Comparison of ENCODE assay signal across 7 mouse cellular contexts in genomic region chr11:97661648-97662133, GRCm38 (mm10). TPM values are rescaled to one million over a fixed set of nuclear protein-coding genes. Genes with fewer than 3 reads are reported as not detected.
DNase-seq lines count a peak whose midpoint lies in the region; ATAC-seq and TF ChIP-seq lines count a peak whose summit lies in the region.

No protein-coding gene starts in this region.

- no peaks in the 10 kb centered on the region for H3K27me3 ChIP-seq in MEL (ENCODE audit: control insufficient read depth in 1 of 2, insufficient read depth in 2 of 2, low read length in 2 of 2)
- peaks cover 7% of the 10 kb centered on the region for H3K27me3 ChIP-seq in lung, embryonic 16.5 days (ENCODE audit: control insufficient read depth, insufficient read depth, low read depth, low read length)

- ATAC-seq in lung, embryonic 16.5 days (ENCODE audit: low read depth) = peak; percentile 16; the same call in 1 of the 2 replicates

- peak; percentile 69 for DNase-seq in MEL (ENCODE audit: low read depth, low spot score)
- DNase-seq in adrenal gland, postnatal 36 days = peak; percentile 81 to 84
- DNase-seq in gastrocnemius, postnatal 25 days = peak; percentile 67
- peak; percentile 87 for DNase-seq in kidney, adult 18-20 months
- peak; percentile 84 to 86 for DNase-seq in spleen, postnatal 36 days (ENCODE audit: low spot score in 2 of 2)
- no peak for DNase-seq in layer of hippocampus, adult 9-11 months

- H3K9me3 ChIP-seq in MEL (replicated peaks; ENCODE audit: insufficient read depth, low read length) = no peaks in the 10 kb centered on the region
- no peaks in the 10 kb centered on the region for H3K9me3 ChIP-seq in lung, embryonic 16.5 days (ENCODE audit: control insufficient read depth, low read length)

- H3K27ac ChIP-seq in MEL (ENCODE audit: control insufficient read depth, low read depth, low read length) = peak overlapping the region; percentile 1
- peak overlapping the region; percentile 98 for H3K27ac ChIP-seq in lung, embryonic 16.5 days (ENCODE audit: low read length)

- H3K4me1 ChIP-seq in MEL (ENCODE audit: control insufficient read depth in 1 of 2, insufficient read depth in 2 of 2, low read length in 2 of 2) = peaks cover 8 to 22% of the 10 kb centered on the region in 2 experiments
- H3K4me1 ChIP-seq in lung, embryonic 16.5 days (replicated peaks; ENCODE audit: control insufficient read depth, insufficient read depth, low read length) = peaks cover 41% of the 10 kb centered on the region

- H3K36me3 ChIP-seq in MEL (ENCODE audit: control insufficient read depth in 1 of 2, insufficient read depth in 2 of 2, low read length in 2 of 2) = peaks cover 0 to 7% of the 10 kb centered on the region in 2 experiments; a peak in 2 of 4 replicates
- peaks cover 12% of the 10 kb centered on the region for H3K36me3 ChIP-seq in lung, embryonic 16.5 days (ENCODE audit: control insufficient read depth, insufficient read depth, low read length)

- 0 out of 4 replicates have a peak, but pooled peaks of 1 of the 2 experiments have one; percentile 12 for TF ChIP-seq POLR2A in MEL (IDR thresholded peaks at IDR 0.05; ENCODE audit: control insufficient read depth in 1 of 2, insufficient read depth in 1 of 2, low read depth in 1 of 2, low read length in 2 of 2, poor library complexity in 1 of 2)

- H3K4me2 ChIP-seq in lung, embryonic 16.5 days (ENCODE audit: low read depth, low read length) = peak overlapping the region; percentile 74

- H3K79me2 ChIP-seq in MEL (ENCODE audit: control insufficient read depth, insufficient read depth, low read length, poor library complexity) = peaks cover 11% of the 10 kb centered on the region

- TF ChIP-seq RAD21 in MEL (IDR thresholded peaks at IDR 0.05; ENCODE audit: low read depth, low read length) = no peak

- no peak for TF ChIP-seq EP300 in MEL (IDR thresholded peaks at IDR 0.05; ENCODE audit: low read depth in 1 of 2, low read length in 2 of 2)

- TF ChIP-seq CTCF in MEL (IDR thresholded peaks at IDR 0.05 in 2 of 3, conservative IDR thresholded peaks at IDR 0.05 in 1 of 3; ENCODE audit: control insufficient read depth in 1 of 3, insufficient read depth in 1 of 3, low read depth in 2 of 3, low read length in 3 of 3, poor library complexity in 1 of 3, severe bottlenecking in 1 of 3) = no peak

- H3K9ac ChIP-seq in MEL (ENCODE audit: control insufficient read depth, low read depth, low read length, poor library complexity, severe bottlenecking) = peak overlapping the region; percentile 53
- H3K9ac ChIP-seq in lung, embryonic 16.5 days (ENCODE audit: low read length) = peak overlapping the region; percentile 92

- WGBS in lung, embryonic 16.5 days = 0% methylated on average over 20 of the region's 20 CpGs

- peak overlapping the region; percentile 62 to 66 for H3K4me3 ChIP-seq in MEL (ENCODE audit: control insufficient read depth in 1 of 2, insufficient read depth in 1 of 2, low read depth in 2 of 2, low read length in 2 of 2)
- peak overlapping the region; percentile 87 for H3K4me3 ChIP-seq in lung, embryonic 16.5 days (ENCODE audit: low read length)

TF ChIP-seq in MEL, 35 proteins besides CTCF, POLR2A, EP300 and RAD21 (continues in another document):
- no peak for TF ChIP-seq MAX (IDR thresholded peaks at IDR 0.05; ENCODE audit: low read length)
- TF ChIP-seq MYC (IDR thresholded peaks at IDR 0.05; ENCODE audit: low read depth, low read length) = no peak
- no peak for TF ChIP-seq NELFE (IDR thresholded peaks at IDR 0.05; ENCODE audit: low read depth, low read length)
- TF ChIP-seq ETS1 (IDR thresholded peaks at IDR 0.05; ENCODE audit: low read depth, low read length) = 0 out of 2 replicates have a peak, but pooled peaks have one; percentile 20
- no peak for TF ChIP-seq TBP (IDR thresholded peaks at IDR 0.05; ENCODE audit: low read depth, low read length)
- TF ChIP-seq TCF12 (IDR thresholded peaks at IDR 0.05; ENCODE audit: low read depth, low read length) = no peak; the same call in 1 of the 2 replicates
- TF ChIP-seq KAT2A (conservative IDR thresholded peaks at IDR 0.05; ENCODE audit: low read depth, low read length) = no peak
- TF ChIP-seq ZNF384 (IDR thresholded peaks at IDR 0.05; ENCODE audit: low read depth, low read length) = no peak
- TF ChIP-seq NRF1 (IDR thresholded peaks at IDR 0.05; ENCODE audit: insufficient read depth, low read depth, low read length, poor library complexity, severe bottlenecking) = no peak
- TF ChIP-seq CHD1 (IDR thresholded peaks at IDR 0.05; ENCODE audit: low read depth, low read length) = no peak
- TF ChIP-seq POLR2AphosphoS2 (IDR thresholded peaks at IDR 0.05; ENCODE audit: low read length) = no peak
- TF ChIP-seq MEF2A (IDR thresholded peaks at IDR 0.05; ENCODE audit: extremely low read depth, insufficient replicate concordance, low read depth, low read length, poor library complexity, severe bottlenecking) = no peak
- no peak for TF ChIP-seq BHLHE40 (IDR thresholded peaks at IDR 0.05; ENCODE audit: borderline replicate concordance, low read depth, low read length)
- TF ChIP-seq ZMIZ1 (IDR thresholded peaks at IDR 0.05; ENCODE audit: low read depth, low read length) = peak; percentile 46; the same call in 1 of the 2 replicates
- no peak for TF ChIP-seq JUND (IDR thresholded peaks at IDR 0.05; ENCODE audit: low read depth, low read length)
- TF ChIP-seq RCOR1 (IDR thresholded peaks at IDR 0.05; ENCODE audit: low read depth, low read length) = no peak
- TF ChIP-seq ZKSCAN1 (IDR thresholded peaks at IDR 0.05; ENCODE audit: low read depth, low read length) = no peak
- peak; percentile 34; the same call in 1 of the 2 replicates for TF ChIP-seq ELF1 (IDR thresholded peaks at IDR 0.05; ENCODE audit: low read depth, low read length)
- TF ChIP-seq MXI1 (IDR thresholded peaks at IDR 0.05; ENCODE audit: low read depth, low read length) = no peak; the same call in 1 of the 2 replicates
- TF ChIP-seq CHD2 (IDR thresholded peaks at IDR 0.05; ENCODE audit: low read length) = no peak
- TF ChIP-seq GATA1 (IDR thresholded peaks at IDR 0.05; ENCODE audit: low read depth, low read length) = no peak
- TF ChIP-seq MAZ (IDR thresholded peaks at IDR 0.05; ENCODE audit: low read depth, low read length) = peak; percentile 87; the same call in 1 of the 2 replicates
- TF ChIP-seq USF1 (IDR thresholded peaks at IDR 0.05; ENCODE audit: low read depth, low read length) = no peak
- no peak for TF ChIP-seq UBTF (IDR thresholded peaks at IDR 0.05; ENCODE audit: borderline replicate concordance, insufficient read depth, low read depth, low read length)
- TF ChIP-seq USF2 (IDR thresholded peaks at IDR 0.05; ENCODE audit: borderline replicate concordance in 1 of 2, insufficient read depth in 1 of 2, low read depth in 1 of 2, low read length in 2 of 2) = no peak
- peak; percentile 65 for TF ChIP-seq HCFC1 (IDR thresholded peaks at IDR 0.05; ENCODE audit: low read depth, low read length)
- no peak for TF ChIP-seq MYB (IDR thresholded peaks at IDR 0.05; ENCODE audit: low read depth, low read length)
- TF ChIP-seq MAFK (IDR thresholded peaks at IDR 0.05; ENCODE audit: borderline replicate concordance, low read depth, low read length) = no peak
- no peak for TF ChIP-seq TAL1 (IDR thresholded peaks at IDR 0.05; ENCODE audit: low read length)
- no peak for TF ChIP-seq POLR2AphosphoS5 (IDR thresholded peaks at IDR 0.05; ENCODE audit: borderline replicate concordance, low read depth, low read length)
- no peak for TF ChIP-seq E2F4 (IDR thresholded peaks at IDR 0.05; ENCODE audit: borderline replicate concordance, low read depth, low read length)
- TF ChIP-seq GABPA (IDR thresholded peaks at IDR 0.05; ENCODE audit: low read depth, low read length) = no peak

RNA-seq across cellular contexts. Expression of gene Mllt6, which starts 1.5 kb away (rescaled TPM):
- 15.1 and 17.2 TPM in 2 replicates for total RNA-seq in MEL (2012; rRNA removed)
- 10 to 100 TPM in 1 of 2 experiments, not detected in 1; 17.6 TPM for polyA plus RNA-seq in MEL (2012; ENCODE audit: insufficient read depth in 1 of 2, insufficient read length in 2 of 2, low read depth in 1 of 2, low replicate concordance in 2 of 2, missing spikeins in 1 of 2)
- total RNA-seq in adrenal gland, postnatal 36 days (2021) = 10 to 100 TPM; 38.6 to 41.5 TPM
- 10 to 100 TPM; 33.0 to 40.5 TPM for total RNA-seq in gastrocnemius, postnatal 25 days (2021)
- 3.4 and 4.0 TPM in 2 replicates for polyA plus RNA-seq in lung, embryonic 16.5 days (2015; fragmentation: Nextera tagmentation; extraction: Ambion mirVana)

RNA-seq across cellular contexts. Expression of gene Cisd3, which starts 23.9 kb away (rescaled TPM):
- 1.5 and 1.7 TPM in 2 replicates for total RNA-seq in MEL (2012; rRNA removed)
- polyA plus RNA-seq in MEL (2012; ENCODE audit: insufficient read depth in 1 of 2, insufficient read length in 2 of 2, low read depth in 1 of 2, low replicate concordance in 2 of 2, missing spikeins in 1 of 2) = 1 to 10 TPM in 1 of 2 experiments, not detected in 1; 6.1 TPM
- 100 to 1,000 TPM; 187 to 222 TPM for total RNA-seq in adrenal gland, postnatal 36 days (2021)
- 100 to 1,000 TPM; 109 to 113 TPM for total RNA-seq in gastrocnemius, postnatal 25 days (2021)
- polyA plus RNA-seq in lung, embryonic 16.5 days (2015; fragmentation: Nextera tagmentation; extraction: Ambion mirVana) = 57.5 and 66.6 TPM in 2 replicates

RNA-seq across cellular contexts. Expression of gene Epop, which starts 32.2 kb away (rescaled TPM):
- total RNA-seq in MEL (2012; rRNA removed) = not detected in 2 replicates
- polyA plus RNA-seq in MEL (2012; ENCODE audit: insufficient read depth in 1 of 2, insufficient read length in 2 of 2, low read depth in 1 of 2, low replicate concordance in 2 of 2, missing spikeins in 1 of 2) = not detected
- total RNA-seq in adrenal gland, postnatal 36 days (2021) = 1 to 10 TPM; 4.9 to 5.8 TPM
- 1 to 10 TPM; 1.2 to 1.6 TPM for total RNA-seq in gastrocnemius, postnatal 25 days (2021)
- polyA plus RNA-seq in lung, embryonic 16.5 days (2015; fragmentation: Nextera tagmentation; extraction: Ambion mirVana) = 1.1 and 2.1 TPM in 2 replicates

RNA-seq across cellular contexts. Expression of gene Pcgf2, which starts 38.6 kb away (rescaled TPM):
- total RNA-seq in MEL (2012; rRNA removed) = 12.3 and 20.0 TPM in 2 replicates
- 10 to 100 TPM in 1 of 2 experiments, not detected in 1; 38.7 TPM for polyA plus RNA-seq in MEL (2012; ENCODE audit: insufficient read depth in 1 of 2, insufficient read length in 2 of 2, low read depth in 1 of 2, low replicate concordance in 2 of 2, missing spikeins in 1 of 2)
- total RNA-seq in adrenal gland, postnatal 36 days (2021) = 10 to 100 TPM; 25.7 to 28.5 TPM
- total RNA-seq in gastrocnemius, postnatal 25 days (2021) = 1 to 10 TPM; 2.4 to 3.3 TPM
- 16.2 and 16.5 TPM in 2 replicates for polyA plus RNA-seq in lung, embryonic 16.5 days (2015; fragmentation: Nextera tagmentation; extraction: Ambion mirVana)

RNA-seq across cellular contexts. Expression of gene Psmb3, which starts 41.5 kb away (rescaled TPM):
- total RNA-seq in MEL (2012; rRNA removed) = 914 and 1,101 TPM in 2 replicates
- 100 to 1,000 TPM in 1 of 2 experiments, not detected in 1; 648 TPM for polyA plus RNA-seq in MEL (2012; ENCODE audit: insufficient read depth in 1 of 2, insufficient read length in 2 of 2, low read depth in 1 of 2, low replicate concordance in 2 of 2, missing spikeins in 1 of 2)
- total RNA-seq in adrenal gland, postnatal 36 days (2021) = 100 to 1,000 TPM; 227 to 235 TPM
- total RNA-seq in gastrocnemius, postnatal 25 days (2021) = 100 to 1,000 TPM; 128 TPM
- 430 and 457 TPM in 2 replicates for polyA plus RNA-seq in lung, embryonic 16.5 days (2015; fragmentation: Nextera tagmentation; extraction: Ambion mirVana)

Comparison
In these comparisons a context has a peak if more than half of its experiments do, and no peak if none do; other contexts are left out.
1. RNA of gene Cisd3, which starts 23.9 kb away (total RNA-seq): 187 to 222 TPM in adrenal gland, postnatal 36 days and 109 to 113 TPM in gastrocnemius, postnatal 25 days; 1.5 to 1.7 TPM in MEL; every median in the first group is over 10 times any median in the second.